Mouse (Mus musculus): ENCODE measurements around the gene Ccr4. TPM values are rescaled to one million over a fixed set of nuclear protein-coding genes. Genes with fewer than 3 reads are reported as not detected.

Gene Ccr4
- polyA plus RNA-seq, 1 experiment from 2014 or later = not detected

DNA sequence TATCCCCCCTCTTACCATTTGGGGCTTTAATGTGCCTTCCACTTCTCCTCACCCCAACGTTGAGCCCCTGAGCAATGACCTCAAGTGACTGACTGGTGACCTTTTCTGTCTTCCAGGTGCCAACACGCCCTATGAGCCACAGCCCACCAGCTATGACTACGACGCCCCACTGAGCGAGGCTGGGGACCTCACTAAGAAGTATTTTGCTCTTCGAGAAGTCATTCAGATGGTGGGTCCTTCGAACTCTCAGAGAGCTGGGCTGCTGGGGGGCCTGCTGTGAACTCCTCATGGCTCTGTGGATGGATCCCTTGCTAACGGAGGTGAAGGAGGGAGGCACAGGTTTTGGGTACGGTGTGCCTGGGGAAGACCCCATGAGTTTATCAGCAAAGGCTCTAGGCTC is 61.8 kb downstream of the Ccr4 start:
- Histone ChIP-seq H3K4me1 (ENCODE audit: insufficient read depth) (no peaks in the 10 kb centered on the region), H3K36me3 (ENCODE audit: insufficient read depth) (peaks cover 2% of the 10 kb centered on the region; the same call in 1 of the 2 replicates), H3K4me2 (no peak overlapping the region), H3K4me3 (ENCODE audit: low read depth, low read length) (no peak overlapping the region), H3K9ac (no peak overlapping the region), H3K9me3 (ENCODE audit: low read depth, low read length) (no peaks in the 10 kb centered on the region), H3K27me3 (ENCODE audit: insufficient read depth, low read length) (no peaks in the 10 kb centered on the region), H3K27ac (ENCODE audit: low read depth) (no peak overlapping the region)
- no peak for DNase-seq
- TF ChIP-seq CTCF (IDR thresholded peaks at IDR 0.05; ENCODE audit: low read depth) = no peak
- no peak; the same call in 1 of the 2 replicates for ATAC-seq (ENCODE audit: insufficient read depth)
- WGBS = 82% methylated on average over 9 of the region's 9 CpGs

- no peak overlapping the region for H3K4me2 ChIP-seq
- peaks cover 2% of the 10 kb centered on the region; the same call in 1 of the 2 replicates for H3K36me3 ChIP-seq (ENCODE audit: insufficient read depth)
- no peak for TF ChIP-seq CTCF (IDR thresholded peaks at IDR 0.05; ENCODE audit: low read depth)
- WGBS = 83% methylated on average over 9 of the region's 9 CpGs
- H3K9ac ChIP-seq = no peak overlapping the region
- ATAC-seq (ENCODE audit: insufficient read depth) = no peak
- H3K27ac ChIP-seq (ENCODE audit: low read depth) = no peak overlapping the region
- no peak overlapping the region for H3K4me3 ChIP-seq (ENCODE audit: low read depth, low read length)
- H3K4me1 ChIP-seq (ENCODE audit: insufficient read depth) = no peaks in the 10 kb centered on the region
- H3K9me3 ChIP-seq (ENCODE audit: low read depth, low read length) = no peaks in the 10 kb centered on the region
- no peaks in the 10 kb centered on the region for H3K27me3 ChIP-seq (ENCODE audit: insufficient read depth, low read length)
- DNase-seq = no peak
These were observed 62.5 kb downstream of the Ccr4 start for GRCm38 (mm10) chr9:114442225-114442624.

DNA sequence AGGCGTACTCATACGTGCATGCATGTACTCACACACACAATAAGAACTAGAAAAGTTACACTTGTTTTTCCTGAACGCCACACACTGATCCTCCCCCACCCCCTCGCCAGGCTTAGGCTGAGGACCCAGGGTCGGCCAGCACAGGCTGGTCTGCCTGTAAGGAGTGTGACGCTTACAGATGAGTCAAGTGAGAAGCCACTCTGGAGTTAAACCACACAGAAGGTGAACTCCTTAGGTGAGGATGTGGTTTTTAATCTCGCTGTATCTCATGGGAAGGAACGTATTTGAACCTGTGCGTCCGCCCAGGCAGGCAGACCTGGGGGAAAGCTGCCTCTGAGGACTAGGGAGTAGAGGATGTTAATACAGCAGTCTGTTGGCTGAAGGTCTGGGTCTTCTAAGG is 64.2 kb downstream of the Ccr4 start:
- Histone ChIP-seq H3K4me1 (ENCODE audit: insufficient read depth) (no peaks in the 10 kb centered on the region), H3K27me3 (ENCODE audit: insufficient read depth, low read length) (no peaks in the 10 kb centered on the region), H3K36me3 (ENCODE audit: insufficient read depth) (peaks cover 2% of the 10 kb centered on the region; the same call in 1 of the 2 replicates), H3K9ac (no peak overlapping the region), H3K4me3 (ENCODE audit: low read depth, low read length) (no peak overlapping the region), H3K27ac (ENCODE audit: low read depth) (no peak overlapping the region), H3K4me2 (no peak overlapping the region), H3K9me3 (ENCODE audit: low read depth, low read length) (no peaks in the 10 kb centered on the region)
- 73% methylated on average over 10 of the region's 10 CpGs for WGBS
- TF ChIP-seq CTCF (IDR thresholded peaks at IDR 0.05; ENCODE audit: low read depth) = no peak
- no peak for ATAC-seq (ENCODE audit: insufficient read depth)
- no peak for DNase-seq

Other genes starting within 250 kb of the Ccr4 start
- not detected in 2 replicates for gene Bcl2a1c, start 174.8 kb downstream of the Ccr4 start, polyA plus RNA-seq (2014; fragmentation: Nextera tagmentation; extraction: Ambion mirVana)
- gene Crtap, start 114.2 kb downstream of the Ccr4 start, polyA plus RNA-seq (2014; fragmentation: Nextera tagmentation; extraction: Ambion mirVana) = 156 and 163 TPM in 2 replicates
- gene Glb1, start 103.8 kb downstream of the Ccr4 start, polyA plus RNA-seq (2014; fragmentation: Nextera tagmentation; extraction: Ambion mirVana) = 41.9 and 43.5 TPM in 2 replicates
- 4.0 and 4.1 TPM in 2 replicates for gene Tmppe, start 103.8 kb downstream of the Ccr4 start, polyA plus RNA-seq (2014; fragmentation: Nextera tagmentation; extraction: Ambion mirVana)
- 0.27 TPM in 1 of 2 replicates, not detected in the other for gene C130032M10Rik, start 10.8 kb upstream of the Ccr4 start, polyA plus RNA-seq (2014; fragmentation: Nextera tagmentation; extraction: Ambion mirVana)
- 1.4 and 1.5 TPM in 2 replicates for gene Trim71, start 59.5 kb upstream of the Ccr4 start, polyA plus RNA-seq (2014; fragmentation: Nextera tagmentation; extraction: Ambion mirVana)
- gene Cnot10, start 135.3 kb upstream of the Ccr4 start, polyA plus RNA-seq (2014; fragmentation: Nextera tagmentation; extraction: Ambion mirVana) = 66.4 and 66.6 TPM in 2 replicates
- 49.9 and 51.1 TPM in 2 replicates for gene Dync1li1, start 183.9 kb upstream of the Ccr4 start, polyA plus RNA-seq (2014; fragmentation: Nextera tagmentation; extraction: Ambion mirVana)
- gene Cmtm6, start 226.2 kb upstream of the Ccr4 start, polyA plus RNA-seq (2014; fragmentation: Nextera tagmentation; extraction: Ambion mirVana) = 57.4 and 57.7 TPM in 2 replicates